Mouse (Mus musculus) hindbrain, embryonic 15.5 days (tissue): Measurements from ENCODE around the gene Klhdc1. TPM values are rescaled to one million over a fixed set of nuclear protein-coding genes. Genes with fewer than 3 reads are reported as not detected.

Experiments used
- ATAC-seq: fragments of 200-750 bp; cut with Nextera tagmentation; 2 replicates; pipeline ENCODE4 v1.8.0; 2017; ENCODE audit warnings: low read depth, moderate number of reproducible peaks, moderate TSS enrichment; ENCODE audit not compliant: low FRiP score
- H3K27ac ChIP-seq: fragments of 300-500 bp; sonication (generic); replicated peaks from 2 replicates; pipeline ENCODE4 v1.5.1; 2015; ENCODE audit warnings: mild to moderate bottlenecking, inconsistent platforms
- H3K27me3 ChIP-seq: fragments of 300-500 bp; sonication (generic); 2 replicates; pipeline ENCODE4 v1.6.1; 2015; ENCODE audit warnings: control low read depth, inconsistent platforms
- H3K36me3 ChIP-seq: fragments of 300-500 bp; sonication (generic); 2 replicates; pipeline ENCODE4 v1.6.1; 2015; ENCODE audit warnings: control low read depth, inconsistent platforms
- H3K4me1 ChIP-seq: fragments of 300-500 bp; sonication (generic); replicated peaks from 2 replicates; pipeline ENCODE4 v1.6.1; 2015; ENCODE audit warnings: control low read depth, inconsistent platforms
- H3K4me2 ChIP-seq: fragments of 300-500 bp; sonication (generic); 2 replicates; pipeline ENCODE4 v1.6.1; 2015; ENCODE audit warnings: moderate library complexity, mild to moderate bottlenecking, inconsistent platforms
- H3K4me3 ChIP-seq: fragments of 300-500 bp; sonication (generic); 2 replicates; pipeline ENCODE4 v1.5.1; 2015; ENCODE audit warnings: mild to moderate bottlenecking, inconsistent platforms
- H3K9ac ChIP-seq: fragments of 300-500 bp; sonication (generic); 2 replicates; pipeline ENCODE4 v1.6.1; 2015; ENCODE audit warnings: inconsistent platforms
- H3K9me3 ChIP-seq: fragments of 300-500 bp; sonication (generic); 2 replicates; pipeline ENCODE4 v1.6.1; 2016; ENCODE audit warnings: control low read depth, inconsistent platforms
- WGBS: fragments of 180-500 bp; shearing (Covaris S2); methylation state at CpG from one replicate; pipeline ENCODE4 v1.1.7; 2015; 5-methylcytosine and 5-hydroxymethylcytosine counted together
- polyA plus RNA-seq: library from polyadenylated mRNA; unstranded; fragments of >200 nt; fragmentation: Nextera tagmentation; extraction: Ambion mirVana; gene quantifications from 2 replicates; pipeline ENCODE4 v1.2.1, GENCODE M21; 2015

The Klhdc1 gene
- polyA plus RNA-seq, 1 experiment from 2014 or later: 16.8 TPM

GRCm38 (mm10) chr12:69241405-69241770 is 412 bp downstream of the Klhdc1 start:
- H3K27me3 ChIP-seq: no peaks in the 10 kb centered on the region
- peak overlapping the region; percentile 81 for H3K4me3 ChIP-seq
- no peaks in the 10 kb centered on the region for H3K9me3 ChIP-seq
- ATAC-seq: no peak
- peak overlapping the region; percentile 87 for H3K9ac ChIP-seq
- peak overlapping the region; percentile 72 for H3K4me2 ChIP-seq
- H3K36me3 ChIP-seq: no peaks in the 10 kb centered on the region
- H3K4me1 ChIP-seq: peaks cover 7% of the 10 kb centered on the region
- H3K27ac ChIP-seq: peak overlapping the region; percentile 91
- 0% methylated on average over 3 of the region's 3 CpGs for WGBS

GRCm38 (mm10) chr12:69241771-69242431 is 925 bp downstream of the Klhdc1 start:
- H3K4me2 ChIP-seq: peak overlapping the region; percentile 72
- H3K9me3 ChIP-seq: no peaks in the 10 kb centered on the region
- ATAC-seq: peak; percentile 96
- WGBS: under 1% methylated on average over 54 of the region's 64 CpGs
- peaks cover 7% of the 10 kb centered on the region for H3K4me1 ChIP-seq
- H3K27ac ChIP-seq: peak overlapping the region; percentile 91
- peak overlapping the region; percentile 87 for H3K9ac ChIP-seq
- H3K4me3 ChIP-seq: peak overlapping the region; percentile 81
- H3K27me3 ChIP-seq: no peaks in the 10 kb centered on the region
- no peaks in the 10 kb centered on the region for H3K36me3 ChIP-seq

- ATAC-seq: no peak
- no peaks in the 10 kb centered on the region for H3K4me1 ChIP-seq
- no peaks in the 10 kb centered on the region for H3K27me3 ChIP-seq
- no peak overlapping the region for H3K9ac ChIP-seq
- no peak overlapping the region for H3K4me3 ChIP-seq
- 93% methylated on average over 4 of the region's 4 CpGs for WGBS
- H3K9me3 ChIP-seq: no peaks in the 10 kb centered on the region
- no peaks in the 10 kb centered on the region for H3K36me3 ChIP-seq
- no peak overlapping the region for H3K27ac ChIP-seq
- H3K4me2 ChIP-seq: no peak overlapping the region
Observed at GRCm38 (mm10) chr12:69249766-69250165, 8.8 kb downstream of the Klhdc1 start.

DNA sequence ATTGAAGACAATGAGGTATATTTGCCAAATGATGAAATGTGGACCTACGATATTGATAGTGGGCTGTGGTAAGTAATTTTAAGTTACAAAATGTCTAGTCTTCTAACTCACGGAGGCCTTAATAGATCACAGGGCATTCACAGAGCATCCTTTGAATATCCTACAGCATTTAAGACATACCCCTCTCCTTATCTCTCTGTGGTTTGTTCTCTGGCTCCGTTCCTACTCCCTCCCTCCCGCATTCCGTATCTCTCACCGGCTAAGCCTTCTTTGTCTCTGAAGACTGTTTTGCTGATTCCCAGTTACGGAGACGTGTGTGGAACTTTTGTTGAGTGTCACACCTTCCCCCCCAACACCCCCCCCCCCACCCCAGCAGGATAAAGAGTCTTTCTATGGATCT is 9.8 kb downstream of the Klhdc1 start:
- Histone ChIP-seq H3K4me1 (no peaks in the 10 kb centered on the region), H3K36me3 (no peaks in the 10 kb centered on the region), H3K9me3 (no peaks in the 10 kb centered on the region), H3K4me2 (no peak overlapping the region), H3K27me3 (no peaks in the 10 kb centered on the region), H3K4me3 (no peak overlapping the region), H3K27ac (no peak overlapping the region), H3K9ac (no peak overlapping the region)
- no peak for ATAC-seq
- 82% methylated on average over 8 of the region's 8 CpGs for WGBS

DNA sequence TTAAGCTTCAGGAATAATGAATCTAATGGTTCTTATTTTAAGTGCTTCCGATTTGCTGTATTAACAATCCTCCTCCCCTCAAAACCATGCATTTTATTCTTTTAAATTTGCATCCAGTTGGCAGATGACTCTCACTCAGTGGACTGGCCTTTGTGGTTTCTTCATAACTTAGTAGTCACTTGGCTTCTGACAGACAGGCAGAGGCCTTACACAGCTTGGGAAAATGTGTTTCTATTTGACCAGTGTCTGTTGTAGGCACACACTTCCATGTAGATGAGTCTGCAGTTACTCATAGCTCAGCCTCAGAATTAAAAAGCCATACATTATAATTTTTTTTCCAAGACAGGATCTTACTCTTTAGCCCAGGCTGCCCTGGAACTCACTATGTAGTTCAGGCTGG is 12.8 kb downstream of the Klhdc1 start:
- Histone ChIP-seq H3K4me1 (no peaks in the 10 kb centered on the region), H3K9me3 (no peaks in the 10 kb centered on the region), H3K36me3 (no peaks in the 10 kb centered on the region), H3K27ac (no peak overlapping the region), H3K27me3 (no peaks in the 10 kb centered on the region), H3K9ac (no peak overlapping the region), H3K4me2 (no peak overlapping the region), H3K4me3 (no peak overlapping the region)
- WGBS: 100% methylated on average over 1 of the region's 1 CpGs
- ATAC-seq: no peak

GRCm38 (mm10) chr12:69257836-69258235 is 16.9 kb downstream of the Klhdc1 start:
- Histone ChIP-seq H3K27me3 (no peaks in the 10 kb centered on the region), H3K9ac (no peak overlapping the region), H3K27ac (no peak overlapping the region), H3K4me3 (no peak overlapping the region), H3K36me3 (no peaks in the 10 kb centered on the region), H3K9me3 (no peaks in the 10 kb centered on the region), H3K4me2 (no peak overlapping the region), H3K4me1 (no peaks in the 10 kb centered on the region)
- 89% methylated on average over 11 of the region's 11 CpGs for WGBS
- ATAC-seq: no peak

GRCm38 (mm10) chr12:69262251-69262650 is 21.3 kb downstream of the Klhdc1 start:
- Histone ChIP-seq H3K36me3 (no peaks in the 10 kb centered on the region), H3K9me3 (no peaks in the 10 kb centered on the region), H3K4me2 (no peak overlapping the region), H3K4me3 (no peak overlapping the region), H3K9ac (no peak overlapping the region), H3K4me1 (no peaks in the 10 kb centered on the region), H3K27me3 (no peaks in the 10 kb centered on the region), H3K27ac (no peak overlapping the region)
- no peak for ATAC-seq
- 93% methylated on average over 5 of the region's 5 CpGs for WGBS

- Histone ChIP-seq H3K27ac (no peak overlapping the region), H3K9me3 (no peaks in the 10 kb centered on the region), H3K4me3 (no peak overlapping the region), H3K27me3 (no peaks in the 10 kb centered on the region), H3K4me2 (no peak overlapping the region), H3K4me1 (no peaks in the 10 kb centered on the region), H3K9ac (no peak overlapping the region), H3K36me3 (no peaks in the 10 kb centered on the region)
- ATAC-seq: no peak
- WGBS: 97% methylated on average over 3 of the region's 3 CpGs
Observed at GRCm38 (mm10) chr12:69265031-69265430, 24.1 kb downstream of the Klhdc1 start.

- Histone ChIP-seq H3K4me3 (no peak overlapping the region), H3K9me3 (no peaks in the 10 kb centered on the region), H3K36me3 (no peaks in the 10 kb centered on the region), H3K4me1 (no peaks in the 10 kb centered on the region), H3K9ac (no peak overlapping the region), H3K27me3 (no peaks in the 10 kb centered on the region), H3K4me2 (no peak overlapping the region), H3K27ac (no peak overlapping the region)
- WGBS: 73% methylated on average over 11 of the region's 11 CpGs
- ATAC-seq: no peak
Observed at GRCm38 (mm10) chr12:69267956-69268632, 27.1 kb downstream of the Klhdc1 start.

- no peaks in the 10 kb centered on the region for H3K4me1 ChIP-seq
- no peaks in the 10 kb centered on the region for H3K36me3 ChIP-seq
- H3K9me3 ChIP-seq: no peaks in the 10 kb centered on the region
- no peaks in the 10 kb centered on the region for H3K27me3 ChIP-seq
- no peak overlapping the region for H3K9ac ChIP-seq
- no peak overlapping the region for H3K4me3 ChIP-seq
- no peak overlapping the region for H3K27ac ChIP-seq
- no peak overlapping the region for H3K4me2 ChIP-seq
- ATAC-seq: no peak
- WGBS: 71% methylated on average over 2 of the region's 2 CpGs
Observed at GRCm38 (mm10) chr12:69268956-69269355, 28.0 kb downstream of the Klhdc1 start.

GRCm38 (mm10) chr12:69279931-69280469 is 39.0 kb downstream of the Klhdc1 start:
- Histone ChIP-seq H3K36me3 (no peaks in the 10 kb centered on the region), H3K4me2 (no peak overlapping the region), H3K9me3 (no peaks in the 10 kb centered on the region), H3K27me3 (no peaks in the 10 kb centered on the region), H3K4me1 (no peaks in the 10 kb centered on the region), H3K9ac (no peak overlapping the region), H3K4me3 (no peak overlapping the region), H3K27ac (no peak overlapping the region)
- no peak for ATAC-seq
- 48% methylated on average over 1 of the region's 1 CpGs for WGBS

- Histone ChIP-seq H3K4me3 (no peak overlapping the region), H3K4me1 (no peaks in the 10 kb centered on the region), H3K9me3 (no peaks in the 10 kb centered on the region), H3K27me3 (no peaks in the 10 kb centered on the region), H3K27ac (no peak overlapping the region), H3K4me2 (no peak overlapping the region), H3K36me3 (no peaks in the 10 kb centered on the region), H3K9ac (no peak overlapping the region)
- 95% methylated on average over 3 of the region's 3 CpGs for WGBS
- ATAC-seq: no peak
Observed at GRCm38 (mm10) chr12:69280915-69281314, 39.9 kb downstream of the Klhdc1 start.
